Mouse (Mus musculus) hindbrain, embryonic 12.5 days (tissue): ENCODE results near the gene Cant1. TPM values are rescaled to one million over a fixed set of nuclear protein-coding genes. Genes with fewer than 3 reads are reported as not detected.

Experiments used
- ATAC-seq: fragments of 200-750 bp; cut with Nextera tagmentation; 2 replicates; pipeline ENCODE4 v1.8.0; 2017; ENCODE audit warnings: moderate TSS enrichment; ENCODE audit not compliant: low FRiP score
- H3K27ac ChIP-seq: fragments of 300-500 bp; sonication (generic); 2 replicates; pipeline ENCODE4 v1.5.1; 2016; ENCODE audit warnings: mild to moderate bottlenecking
- H3K27me3 ChIP-seq: fragments of 300-500 bp; sonication (generic); 2 replicates; pipeline ENCODE4 v1.6.1; 2016; ENCODE audit warnings: mild to moderate bottlenecking
- H3K36me3 ChIP-seq: fragments of 300-500 bp; sonication (generic); 2 replicates; pipeline ENCODE4 v1.6.1; 2016; ENCODE audit warnings: mild to moderate bottlenecking
- H3K4me1 ChIP-seq: fragments of 300-500 bp; sonication (generic); 2 replicates; pipeline ENCODE4 v1.6.1; 2016
- H3K4me2 ChIP-seq: fragments of 300-500 bp; sonication (generic); replicated peaks from 2 replicates; pipeline ENCODE4 v1.6.1; 2016; ENCODE audit warnings: mild to moderate bottlenecking
- H3K4me3 ChIP-seq: fragments of 300-500 bp; sonication (generic); 2 replicates; pipeline ENCODE4 v1.5.1; 2016; ENCODE audit warnings: mild to moderate bottlenecking
- H3K9ac ChIP-seq: fragments of 300-500 bp; sonication (generic); 2 replicates; pipeline ENCODE4 v1.6.1; 2016; ENCODE audit warnings: mild to moderate bottlenecking, moderate library complexity
- H3K9me3 ChIP-seq: fragments of 300-500 bp; sonication (generic); replicated peaks from 2 replicates; pipeline ENCODE4 v1.6.1; 2016; ENCODE audit warnings: mild to moderate bottlenecking
- WGBS: fragments of 180-500 bp; shearing (Covaris S2); methylation state at CpG from one replicate; pipeline ENCODE4 v1.1.7; 2016; 5-methylcytosine and 5-hydroxymethylcytosine counted together
- polyA plus RNA-seq: library from polyadenylated mRNA; unstranded; fragments of >200 nt; fragmentation: Nextera tagmentation; extraction: Ambion mirVana; gene quantifications from 2 replicates; pipeline ENCODE4 v1.2.1, GENCODE M21; 2016

The Cant1 gene
- polyA plus RNA-seq, 1 experiment from 2014 or later: 31.3 TPM

DNA sequence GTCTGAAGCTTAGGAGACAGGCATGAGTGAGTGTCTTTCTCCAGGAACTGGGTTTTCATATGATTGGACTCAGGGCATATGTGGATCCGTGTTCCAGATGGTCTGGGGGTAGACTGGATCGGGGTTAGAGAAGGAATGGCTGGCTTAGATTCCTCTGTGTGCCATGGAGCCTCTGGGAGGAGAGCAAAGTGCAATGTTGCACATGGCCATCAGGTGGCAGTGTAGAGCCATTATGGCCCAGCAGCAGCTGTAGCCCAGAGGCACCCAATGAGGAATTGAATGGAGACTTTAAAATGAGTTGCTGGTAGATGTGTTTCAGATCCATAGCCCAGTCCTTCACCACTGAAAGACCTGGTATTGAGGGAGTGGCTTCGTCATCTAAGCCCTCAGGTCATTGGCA, 27.0 kb upstream of the Cant1 start:
- no peaks in the 10 kb centered on the region; the same call in 1 of the 2 replicates for H3K9me3 ChIP-seq
- 27% methylated on average over 3 of the region's 3 CpGs for WGBS
- ATAC-seq: peak; percentile 33; the same call in 1 of the 2 replicates
- H3K36me3 ChIP-seq: no peaks in the 10 kb centered on the region
- H3K4me2 ChIP-seq: no peak overlapping the region
- H3K27me3 ChIP-seq: no peaks in the 10 kb centered on the region; the same call in 1 of the 2 replicates
- no peak overlapping the region for H3K9ac ChIP-seq
- H3K4me3 ChIP-seq: no peak overlapping the region
- H3K27ac ChIP-seq: no peak overlapping the region
- no peaks in the 10 kb centered on the region for H3K4me1 ChIP-seq

DNA sequence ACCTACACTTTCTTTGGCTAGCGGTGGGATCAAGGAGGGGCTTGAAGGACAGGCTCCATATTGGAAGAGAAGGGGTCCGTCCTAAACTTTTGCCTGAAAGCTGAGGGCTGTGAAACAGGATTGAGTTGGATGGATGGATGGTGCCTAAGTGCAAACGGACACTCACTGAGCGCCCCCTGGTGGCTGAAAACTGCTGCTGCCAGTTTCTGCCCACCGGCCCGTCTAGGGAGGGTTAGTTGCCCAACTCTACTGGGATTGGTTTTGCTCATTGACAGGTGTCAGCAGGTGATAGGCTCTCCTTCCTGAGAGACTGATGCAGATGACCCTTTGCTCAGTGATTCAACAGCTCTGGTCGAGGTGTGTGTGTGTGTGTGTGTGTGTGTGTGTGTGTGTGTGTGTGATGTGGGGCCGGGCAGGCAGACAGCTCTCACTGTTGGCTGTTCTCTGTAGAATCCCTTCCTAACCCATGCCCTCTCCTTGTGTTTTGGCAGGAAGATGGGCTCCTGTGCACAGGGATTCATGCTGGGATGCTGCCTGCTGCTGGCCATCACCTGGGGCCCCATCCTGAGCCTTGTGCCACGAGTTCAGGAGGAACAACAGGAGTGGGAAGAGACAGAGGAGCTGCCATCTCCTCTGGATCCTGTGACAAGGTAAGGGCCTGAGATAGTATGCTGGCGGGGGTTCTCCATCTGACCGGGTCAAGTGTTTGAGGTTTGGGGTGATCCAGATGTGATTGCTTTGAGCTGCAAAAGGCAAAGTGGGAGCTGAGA, 24.5 kb upstream of the Cant1 start:
- WGBS: 29% methylated on average over 10 of the region's 11 CpGs
- Histone ChIP-seq H3K9me3 (no peaks in the 10 kb centered on the region; the same call in 1 of the 2 replicates), H3K36me3 (no peaks in the 10 kb centered on the region), H3K4me3 (no peak overlapping the region), H3K4me2 (no peak overlapping the region), H3K9ac (no peak overlapping the region), H3K4me1 (peaks cover 11% of the 10 kb centered on the region), H3K27me3 (no peaks in the 10 kb centered on the region; the same call in 1 of the 2 replicates), H3K27ac (no peak overlapping the region)
- ATAC-seq: 0 out of 2 replicates have a peak, but pooled peaks have one; percentile 23

DNA sequence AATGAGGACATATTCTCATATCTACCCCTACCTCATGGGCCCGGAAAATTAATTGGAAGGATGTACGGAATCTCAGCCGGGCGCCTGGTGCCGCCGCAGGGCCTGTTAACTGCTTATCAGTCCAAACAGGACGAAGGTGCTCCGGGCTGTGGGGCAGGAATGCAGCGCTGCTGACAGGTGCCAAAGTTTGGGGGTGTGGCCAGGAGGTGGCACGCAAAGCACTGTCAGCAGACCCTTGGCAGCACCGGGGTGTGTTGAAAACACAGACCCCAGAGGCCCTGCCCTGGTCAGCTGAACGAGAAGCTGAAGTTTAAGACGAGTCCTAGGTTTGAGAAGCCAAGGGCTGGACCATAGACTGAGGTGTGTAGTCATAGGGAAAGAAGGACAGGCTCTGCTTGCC, 23.8 kb upstream of the Cant1 start:
- Histone ChIP-seq H3K9me3 (no peaks in the 10 kb centered on the region; the same call in 1 of the 2 replicates), H3K36me3 (no peaks in the 10 kb centered on the region), H3K27ac (no peak overlapping the region), H3K27me3 (no peaks in the 10 kb centered on the region; the same call in 1 of the 2 replicates), H3K9ac (no peak overlapping the region), H3K4me1 (peaks cover 11% of the 10 kb centered on the region), H3K4me3 (no peak overlapping the region), H3K4me2 (no peak overlapping the region)
- 72% methylated on average over 13 of the region's 13 CpGs for WGBS
- no peak for ATAC-seq

DNA sequence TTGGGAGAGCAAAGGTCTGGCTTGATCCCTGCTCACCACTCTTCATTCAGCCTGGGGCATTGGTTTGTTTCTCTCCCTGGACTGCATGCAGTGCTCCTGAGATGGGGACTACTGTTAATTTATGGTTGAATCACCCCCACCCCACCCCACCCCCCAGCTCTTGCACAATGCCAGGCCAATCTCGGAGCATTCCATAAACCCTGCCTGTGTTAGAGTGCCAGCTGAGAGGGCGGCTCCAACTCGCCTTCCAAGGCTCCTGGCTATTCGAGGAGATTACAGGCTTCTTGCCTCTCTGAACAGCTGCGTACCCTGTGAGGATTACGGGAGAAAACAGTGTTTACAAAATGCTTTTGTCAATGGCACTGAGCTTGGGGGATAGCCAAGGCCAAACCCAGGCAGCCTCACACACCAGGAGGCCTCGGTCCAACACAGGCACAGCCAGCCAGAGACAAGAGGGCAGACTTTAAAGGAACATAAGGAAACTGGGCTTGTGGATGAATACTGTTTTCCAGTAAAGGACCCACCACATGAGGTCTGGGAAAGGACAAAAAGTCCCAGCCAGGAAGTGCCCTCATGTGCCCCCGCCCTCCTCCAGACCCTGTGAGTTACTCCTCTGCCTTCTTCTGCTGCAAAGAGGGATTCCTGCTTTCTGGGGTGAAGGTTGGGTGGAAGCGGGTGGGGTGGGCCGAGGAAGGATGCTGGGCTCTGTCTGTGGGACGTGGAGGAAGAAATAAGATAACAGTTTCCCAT, 20.0 kb upstream of the Cant1 start:
- Histone ChIP-seq H3K36me3 (no peaks in the 10 kb centered on the region), H3K9me3 (no peaks in the 10 kb centered on the region; the same call in 1 of the 2 replicates), H3K27me3 (no peaks in the 10 kb centered on the region), H3K27ac (peak overlapping the region; percentile 60), H3K9ac (no peak overlapping the region), H3K4me3 (no peak overlapping the region), H3K4me2 (no peak overlapping the region), H3K4me1 (peaks cover 33% of the 10 kb centered on the region)
- WGBS: 25% methylated on average over 11 of the region's 11 CpGs
- peak; percentile 43; the same call in 1 of the 2 replicates for ATAC-seq

DNA sequence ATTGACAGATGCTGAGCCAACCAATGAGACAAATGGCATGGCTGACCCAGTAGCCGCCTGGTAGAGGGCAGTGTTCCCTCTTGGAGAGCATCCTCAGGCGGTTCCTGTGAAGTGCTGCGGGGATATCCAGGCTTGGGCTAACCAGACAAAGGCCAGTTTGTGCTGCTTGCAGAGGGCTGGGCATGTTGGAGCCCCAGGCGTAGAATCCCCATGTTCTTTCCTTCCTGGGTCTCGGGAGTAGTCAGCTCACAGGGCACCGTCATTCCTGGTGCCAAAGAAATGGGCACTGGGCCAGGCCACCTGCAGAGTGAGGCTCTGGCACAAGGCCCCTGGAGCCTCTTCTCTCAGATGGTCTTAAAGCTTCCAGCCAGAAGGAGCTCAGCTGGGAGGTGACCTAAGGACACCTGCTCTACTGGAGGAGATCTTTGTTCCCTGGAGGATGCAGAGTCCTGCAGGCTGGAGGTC, 17.6 kb upstream of the Cant1 start:
- Histone ChIP-seq H3K9me3 (no peaks in the 10 kb centered on the region), H3K9ac (no peak overlapping the region), H3K36me3 (no peaks in the 10 kb centered on the region), H3K27ac (no peak overlapping the region), H3K4me2 (no peak overlapping the region), H3K27me3 (no peaks in the 10 kb centered on the region), H3K4me3 (no peak overlapping the region), H3K4me1 (peaks cover 43% of the 10 kb centered on the region)
- peak; percentile 59 for ATAC-seq
- 30% methylated on average over 6 of the region's 6 CpGs for WGBS

DNA sequence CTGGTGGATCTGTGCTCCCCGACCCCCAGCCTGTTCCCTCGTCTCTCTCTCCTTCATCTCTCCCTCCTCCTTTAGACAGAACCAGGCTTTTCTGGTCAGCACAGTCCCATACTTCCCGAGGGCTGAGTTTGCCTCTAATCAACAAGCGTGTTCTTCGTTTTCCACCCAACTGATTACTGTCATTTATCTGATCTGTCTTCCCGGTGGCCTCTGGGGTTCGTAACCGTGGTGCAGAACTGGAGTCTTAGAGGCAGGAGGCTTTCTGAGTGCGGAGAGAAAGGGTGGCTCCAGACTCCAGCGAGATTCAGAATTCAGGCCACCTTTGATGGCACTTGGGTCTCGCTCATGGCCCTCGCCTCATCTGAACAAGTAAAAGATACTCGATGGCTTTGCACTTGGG, 15.2 kb upstream of the Cant1 start:
- H3K27me3 ChIP-seq: no peaks in the 10 kb centered on the region
- no peak overlapping the region for H3K27ac ChIP-seq
- H3K4me1 ChIP-seq: peaks cover 43% of the 10 kb centered on the region
- no peaks in the 10 kb centered on the region for H3K36me3 ChIP-seq
- peak overlapping the region; percentile 28 for H3K4me2 ChIP-seq
- H3K4me3 ChIP-seq: no peak overlapping the region
- H3K9ac ChIP-seq: no peak overlapping the region
- 49% methylated on average over 13 of the region's 13 CpGs for WGBS
- ATAC-seq: no peak
- no peaks in the 10 kb centered on the region for H3K9me3 ChIP-seq

DNA sequence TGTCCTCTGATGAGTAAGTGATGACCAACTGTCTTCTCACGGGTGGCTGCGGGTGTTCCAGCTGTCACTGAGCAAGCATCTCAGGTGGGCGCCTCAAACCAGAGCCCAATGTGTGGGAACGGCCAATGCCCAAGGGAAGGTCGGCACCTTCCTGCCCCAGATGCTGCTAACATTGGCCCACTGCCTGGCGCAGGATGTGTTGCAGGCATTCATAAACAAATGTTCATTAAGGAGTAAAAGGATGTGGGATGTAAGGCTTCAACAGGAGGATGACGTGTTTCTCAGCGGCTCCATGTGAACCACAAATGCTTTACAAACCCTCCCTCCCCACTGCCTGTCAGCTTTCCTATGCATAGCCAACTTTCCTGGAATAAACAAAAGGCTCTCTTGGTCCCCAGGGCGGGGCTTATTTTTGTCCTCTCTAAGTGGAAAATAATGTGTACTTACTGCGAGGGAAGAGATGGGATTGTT, 14.5 kb upstream of the Cant1 start:
- Histone ChIP-seq H3K27ac (no peak overlapping the region), H3K36me3 (no peaks in the 10 kb centered on the region), H3K4me2 (peak overlapping the region; percentile 28; the same call in 1 of the 2 replicates), H3K4me1 (peaks cover 42% of the 10 kb centered on the region), H3K4me3 (no peak overlapping the region), H3K27me3 (peaks cover 2% of the 10 kb centered on the region; the same call in 1 of the 2 replicates), H3K9me3 (no peaks in the 10 kb centered on the region), H3K9ac (no peak overlapping the region)
- WGBS: 68% methylated on average over 10 of the region's 10 CpGs
- no peak for ATAC-seq

DNA sequence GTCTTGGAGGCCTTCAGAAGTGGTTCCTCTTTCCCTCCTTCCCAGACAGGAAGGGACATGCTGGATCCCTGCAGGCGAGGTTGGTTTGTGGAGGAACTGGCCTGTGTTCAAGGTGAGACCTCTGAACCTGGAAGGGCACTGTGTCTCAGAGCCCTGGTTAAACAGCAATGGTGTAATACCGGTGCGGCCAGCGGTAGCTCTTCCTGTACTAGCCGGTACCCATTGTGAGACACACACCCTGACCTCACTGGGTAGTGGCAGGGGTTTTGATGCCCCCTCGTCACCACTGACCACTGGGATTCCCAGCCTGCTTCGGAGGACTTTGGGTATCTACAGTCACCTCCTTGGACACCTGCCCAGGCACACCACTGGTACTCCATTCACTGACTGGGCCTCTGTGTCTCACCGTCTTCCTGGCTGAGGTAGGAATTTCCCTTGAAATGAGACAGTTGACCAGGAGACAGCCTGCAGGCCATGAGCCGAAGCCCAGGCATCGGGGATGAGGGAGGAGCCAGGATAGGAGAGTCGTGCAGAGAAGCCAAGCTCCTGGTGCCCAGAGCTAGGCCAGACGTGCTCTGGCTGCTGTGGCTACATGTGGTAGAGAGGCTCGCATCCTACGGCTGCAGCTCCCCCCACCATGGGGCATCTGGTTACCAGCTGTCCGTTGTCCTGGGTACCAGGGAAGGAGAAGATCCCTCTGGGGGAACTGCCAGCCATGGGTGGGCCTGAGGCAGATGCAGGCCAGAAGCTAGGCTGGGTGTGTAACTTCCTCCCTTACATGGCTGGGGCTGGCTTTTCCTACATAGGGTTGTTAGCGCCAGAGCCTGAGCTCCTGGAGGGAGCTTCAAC, 12.4 kb upstream of the Cant1 start:
- WGBS: 67% methylated on average over 16 of the region's 16 CpGs
- H3K9ac ChIP-seq: no peak overlapping the region; the same call in 1 of the 2 replicates
- H3K4me3 ChIP-seq: no peak overlapping the region
- H3K36me3 ChIP-seq: no peaks in the 10 kb centered on the region
- no peak overlapping the region for H3K27ac ChIP-seq
- no peaks in the 10 kb centered on the region for H3K9me3 ChIP-seq
- H3K4me1 ChIP-seq: peaks cover 47% of the 10 kb centered on the region
- H3K4me2 ChIP-seq: no peak overlapping the region
- ATAC-seq: no peak
- H3K27me3 ChIP-seq: peaks cover 3% of the 10 kb centered on the region; the same call in 1 of the 2 replicates

DNA sequence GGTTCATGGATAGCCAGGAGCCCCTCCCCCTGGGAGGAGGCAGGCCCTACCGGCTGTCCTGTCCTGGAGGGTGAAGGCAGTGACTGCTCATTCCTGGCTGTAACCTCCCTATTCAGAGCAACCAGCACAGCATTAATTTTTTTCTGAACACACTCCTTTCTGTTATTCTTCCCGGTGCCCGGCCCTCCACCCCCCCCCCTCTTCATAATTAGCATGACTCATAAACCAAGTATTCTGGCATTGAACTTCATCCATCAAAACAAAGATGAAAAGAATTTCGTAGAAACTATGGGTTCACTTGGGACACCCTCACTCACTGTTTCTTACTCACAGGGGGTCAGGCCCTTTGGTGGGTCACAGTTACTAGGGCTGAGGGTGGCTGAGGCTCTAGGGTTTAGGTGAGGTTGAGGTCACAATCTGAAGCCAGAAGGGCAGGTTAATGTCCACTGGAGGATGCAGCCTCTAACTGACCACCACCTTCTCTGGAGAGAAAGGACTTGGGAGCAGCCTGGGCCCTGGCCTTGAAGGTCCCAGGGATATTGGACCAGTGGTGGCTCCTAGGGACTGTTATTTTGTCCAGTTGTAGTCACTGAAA, 11.5 kb upstream of the Cant1 start:
- H3K27me3 ChIP-seq: peaks cover 3% of the 10 kb centered on the region; the same call in 1 of the 2 replicates
- H3K9me3 ChIP-seq: no peaks in the 10 kb centered on the region
- peaks cover 43% of the 10 kb centered on the region for H3K4me1 ChIP-seq
- H3K27ac ChIP-seq: no peak overlapping the region
- no peak for ATAC-seq
- H3K4me3 ChIP-seq: no peak overlapping the region
- no peak overlapping the region for H3K4me2 ChIP-seq
- H3K9ac ChIP-seq: no peak overlapping the region
- H3K36me3 ChIP-seq: no peaks in the 10 kb centered on the region
- WGBS: 54% methylated on average over 4 of the region's 4 CpGs

DNA sequence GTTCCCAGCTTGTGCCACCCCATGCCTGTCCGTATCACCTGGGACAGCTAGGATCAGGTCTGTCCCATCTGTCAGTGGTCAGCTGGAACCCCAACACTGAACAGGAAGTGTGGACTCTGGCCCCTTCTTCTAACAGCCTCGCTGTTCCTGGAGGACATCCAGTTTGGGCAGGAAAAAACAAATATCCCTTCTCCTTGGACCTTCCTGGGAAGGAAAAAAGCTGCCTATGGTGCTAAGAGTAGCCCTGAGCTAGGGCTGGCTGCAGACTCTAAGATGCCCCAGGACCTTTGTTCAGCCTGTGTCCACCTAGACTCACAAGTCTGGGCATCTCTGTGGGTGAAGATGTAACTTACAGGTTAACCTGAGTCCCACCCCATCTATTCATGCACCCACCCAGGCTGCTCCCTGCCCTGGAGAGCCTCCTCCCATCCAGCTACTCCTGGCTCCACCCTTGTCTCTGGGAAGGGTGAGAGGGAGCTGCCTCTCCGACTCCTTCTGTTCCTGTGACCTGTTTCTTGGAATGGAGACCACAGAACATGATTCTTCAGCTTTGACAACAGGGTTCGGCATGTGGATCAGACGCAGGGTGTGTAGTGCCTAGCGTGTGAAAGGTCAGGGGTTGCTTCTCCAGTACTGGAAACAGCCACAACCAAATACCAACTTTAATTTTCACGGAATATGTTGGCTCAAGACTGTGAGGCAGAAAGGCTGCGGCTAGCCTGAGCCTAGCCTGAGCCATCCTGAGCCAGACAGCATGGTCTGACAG, 10.2 kb upstream of the Cant1 start:
- no peak overlapping the region for H3K4me3 ChIP-seq

More for the DNA sequence above, 10.2 kb upstream of the Cant1 start:
- peak overlapping the region; percentile 35; the same call in 1 of the 2 replicates for H3K9ac ChIP-seq
- H3K4me2 ChIP-seq: peak overlapping the region; percentile 41
- no peaks in the 10 kb centered on the region for H3K9me3 ChIP-seq
- 60% methylated on average over 8 of the region's 8 CpGs for WGBS
- H3K27me3 ChIP-seq: peaks cover 3% of the 10 kb centered on the region; the same call in 1 of the 2 replicates
- peaks cover 37% of the 10 kb centered on the region for H3K4me1 ChIP-seq
- no peak for ATAC-seq
- H3K36me3 ChIP-seq: no peaks in the 10 kb centered on the region
- no peak overlapping the region for H3K27ac ChIP-seq
